Mouse (Mus musculus) embryonic facial prominence, embryonic 15.5 days (tissue): ENCODE measurements around the gene Rdh12. TPM values are rescaled to one million over a fixed set of nuclear protein-coding genes. Genes with fewer than 3 reads are reported as not detected.

Experiments
- ATAC-seq: fragments of 200-750 bp; cut with Nextera tagmentation; 2 replicates; pipeline ENCODE4 v1.8.0; 2017; ENCODE audit warnings: low read depth, moderate TSS enrichment; ENCODE audit not compliant: insufficient number of reproducible peaks, low FRiP score, low TSS enrichment
- H3K27ac ChIP-seq: fragments of 300-500 bp; sonication (generic); replicated peaks from 2 replicates; pipeline ENCODE4 v1.5.1; 2015; ENCODE audit warnings: mild to moderate bottlenecking, inconsistent platforms
- H3K27me3 ChIP-seq: fragments of 300-500 bp; sonication (generic); 2 replicates; pipeline ENCODE4 v1.6.1; 2015; ENCODE audit warnings: inconsistent platforms
- H3K36me3 ChIP-seq: fragments of 300-500 bp; sonication (generic); 2 replicates; pipeline ENCODE4 v1.6.1; 2015; ENCODE audit warnings: mild to moderate bottlenecking, inconsistent platforms
- H3K4me1 ChIP-seq: fragments of 300-500 bp; sonication (generic); 2 replicates; pipeline ENCODE4 v1.6.1; 2015; ENCODE audit warnings: inconsistent platforms
- H3K4me2 ChIP-seq: fragments of 300-500 bp; sonication (generic); replicated peaks from 2 replicates; pipeline ENCODE4 v1.6.1; 2015; ENCODE audit warnings: mild to moderate bottlenecking, inconsistent platforms
- H3K4me3 ChIP-seq: fragments of 300-500 bp; sonication (generic); replicated peaks from 2 replicates; pipeline ENCODE4 v1.5.1; 2015; ENCODE audit warnings: mild to moderate bottlenecking, inconsistent platforms
- H3K9ac ChIP-seq: fragments of 300-500 bp; sonication (generic); 2 replicates; pipeline ENCODE4 v1.6.1; 2015; ENCODE audit warnings: inconsistent platforms
- H3K9me3 ChIP-seq: fragments of 300-500 bp; sonication (generic); replicated peaks from 2 replicates; pipeline ENCODE4 v1.6.1; 2016; ENCODE audit warnings: inconsistent platforms
- WGBS: fragments of 180-500 bp; shearing (Covaris S2); methylation state at CpG from one replicate; pipeline ENCODE4 v1.1.7; 2015; 5-methylcytosine and 5-hydroxymethylcytosine counted together
- polyA plus RNA-seq: library from polyadenylated mRNA; unstranded; fragments of >200 nt; fragmentation: Nextera tagmentation; extraction: Ambion mirVana; gene quantifications from 2 replicates; pipeline ENCODE4 v1.2.1, GENCODE M21; 2015

Gene Rdh12
- polyA plus RNA-seq, 1 experiment from 2014 or later = 22.0 TPM

- WGBS = 92% methylated on average over 10 of the region's 10 CpGs
- Histone ChIP-seq H3K9me3 (no peaks in the 10 kb centered on the region), H3K36me3 (peaks cover 83% of the 10 kb centered on the region), H3K27ac (no peak overlapping the region), H3K9ac (no peak overlapping the region), H3K4me1 (no peaks in the 10 kb centered on the region), H3K4me2 (no peak overlapping the region), H3K27me3 (no peaks in the 10 kb centered on the region), H3K4me3 (no peak overlapping the region)
- ATAC-seq = no peak; the same call in 1 of the 2 replicates
These were observed 46.3 kb downstream of the Rdh12 start for GRCm38 (mm10) chr12:79254975-79255374.

GRCm38 (mm10) chr12:79260154-79260553 lies 51.4 kb downstream of the Rdh12 start:
- H3K36me3 ChIP-seq = peaks cover 74% of the 10 kb centered on the region
- WGBS = 95% methylated on average over 2 of the region's 2 CpGs
- no peak overlapping the region for H3K4me3 ChIP-seq
- no peak overlapping the region for H3K4me2 ChIP-seq
- no peak overlapping the region for H3K9ac ChIP-seq
- no peaks in the 10 kb centered on the region for H3K9me3 ChIP-seq
- H3K4me1 ChIP-seq = no peaks in the 10 kb centered on the region
- H3K27ac ChIP-seq = no peak overlapping the region
- no peak for ATAC-seq
- no peaks in the 10 kb centered on the region for H3K27me3 ChIP-seq

- WGBS = 52% methylated on average over 5 of the region's 5 CpGs
- H3K4me1 ChIP-seq = no peaks in the 10 kb centered on the region
- H3K27me3 ChIP-seq = no peaks in the 10 kb centered on the region
- ATAC-seq = no peak
- no peak overlapping the region for H3K4me2 ChIP-seq
- H3K9me3 ChIP-seq = no peaks in the 10 kb centered on the region
- no peak overlapping the region for H3K9ac ChIP-seq
- H3K36me3 ChIP-seq = peaks cover 77% of the 10 kb centered on the region
- H3K27ac ChIP-seq = no peak overlapping the region
- no peak overlapping the region for H3K4me3 ChIP-seq
These were observed 52.3 kb downstream of the Rdh12 start for GRCm38 (mm10) chr12:79261035-79261434.

Other genes starting within 250 kb of the Rdh12 start
- 10.3 and 11.8 TPM in 2 replicates for gene Tmem229b, start 201.3 kb upstream of the Rdh12 start, polyA plus RNA-seq
- 4.0 and 4.2 TPM in 2 replicates for gene Plekhh1, start 179.8 kb upstream of the Rdh12 start, polyA plus RNA-seq
- 32.6 and 34.8 TPM in 2 replicates for gene Pigh, start 119.3 kb upstream of the Rdh12 start, polyA plus RNA-seq
- gene Arg2, start 78.1 kb upstream of the Rdh12 start, polyA plus RNA-seq = 5.5 and 7.4 TPM in 2 replicates
- 98.3 and 107 TPM in 2 replicates for gene Vti1b, start 36.2 kb upstream of the Rdh12 start, polyA plus RNA-seq
- 23.7 and 24.8 TPM in 2 replicates for gene Rdh11, start 16.6 kb upstream of the Rdh12 start, polyA plus RNA-seq
- gene Zfyve26, start 87.4 kb downstream of the Rdh12 start, polyA plus RNA-seq = 11.6 and 14.7 TPM in 2 replicates
- gene Rad51b, start 88.4 kb downstream of the Rdh12 start, polyA plus RNA-seq = 6.3 and 7.3 TPM in 2 replicates